Mouse (Mus musculus): ENCODE measurements around the gene Gm4952.

GRCm38 (mm10) chr19:12597073-12597405 is 2.7 kb upstream of the Gm4952 start:
- TF ChIP-seq CTCF (IDR thresholded peaks at IDR 0.05) (no peak), EP300 (IDR thresholded peaks at IDR 0.05) (no peak)

Data from lung, postnatal 0 days (tissue).